Mouse (Mus musculus): ENCODE measurements around the gene Mrps16.

The Mrps16 gene

GRCm38 (mm10) chr14:20393205-20393913 lies at the start of gene Mrps16:
Mrps16 (minus strand) TSS chr14:20393634.
- peak; percentile 97 for DNase-seq

- no peak for DNase-seq
Observed at GRCm38 (mm10) chr14:20442252-20442651, 48.8 kb upstream of the Mrps16 start.

- no peak for DNase-seq
Observed at GRCm38 (mm10) chr14:20436976-20437375, 43.5 kb upstream of the Mrps16 start.

GRCm38 (mm10) chr14:20432420-20432819 lies 39.0 kb upstream of the Mrps16 start:
- DNase-seq: no peak

GRCm38 (mm10) chr14:20431726-20432125 lies 38.3 kb upstream of the Mrps16 start:
- DNase-seq: no peak

GRCm38 (mm10) chr14:20429833-20430232 lies 36.4 kb upstream of the Mrps16 start:
- DNase-seq: peak; percentile 14

- no peak for DNase-seq
Observed at GRCm38 (mm10) chr14:20428593-20428992, 35.2 kb upstream of the Mrps16 start.

GRCm38 (mm10) chr14:20423046-20423445 lies 29.6 kb upstream of the Mrps16 start:
- no peak for DNase-seq

GRCm38 (mm10) chr14:20422257-20422656 lies 28.8 kb upstream of the Mrps16 start:
- DNase-seq: peak; percentile 14

- peak; percentile 58 for DNase-seq
Observed at GRCm38 (mm10) chr14:20400071-20400470, 6.6 kb upstream of the Mrps16 start.

- no peak for DNase-seq
Observed at GRCm38 (mm10) chr14:20398864-20399263, 5.4 kb upstream of the Mrps16 start.

- no peak for DNase-seq
Observed at GRCm38 (mm10) chr14:20397220-20397619, 3.8 kb upstream of the Mrps16 start.

GRCm38 (mm10) chr14:20392326-20392725 lies 1.1 kb downstream of the Mrps16 start:
- DNase-seq: peak; percentile 24

- DNase-seq: peak; percentile 9
Observed at GRCm38 (mm10) chr14:20389446-20390079, 3.9 kb downstream of the Mrps16 start.

- DNase-seq: peak; percentile 95
Observed at GRCm38 (mm10) chr14:20388441-20389129, 4.8 kb downstream of the Mrps16 start, which contains the start of gene Dnajc9. Dnajc9 (minus strand) TSS chr14:20388910.

GRCm38 (mm10) chr14:20379753-20380430 lies 13.5 kb downstream of the Mrps16 start:
- DNase-seq: no peak

- no peak for DNase-seq
Observed at GRCm38 (mm10) chr14:20379087-20379640, 14.3 kb downstream of the Mrps16 start.

- peak; percentile 78 for DNase-seq
Observed at GRCm38 (mm10) chr14:20378313-20379061, 14.9 kb downstream of the Mrps16 start.

GRCm38 (mm10) chr14:20377112-20377521 lies 16.3 kb downstream of the Mrps16 start:
- no peak for DNase-seq

- DNase-seq: no peak
Observed at GRCm38 (mm10) chr14:20371854-20372253, 21.6 kb downstream of the Mrps16 start.

GRCm38 (mm10) chr14:20370798-20371197 lies 22.6 kb downstream of the Mrps16 start:
- DNase-seq: no peak

- no peak for DNase-seq
Observed at GRCm38 (mm10) chr14:20368271-20368670, 25.2 kb downstream of the Mrps16 start.
